Mouse (Mus musculus): ENCODE data around the gene Nmnat3.

- TF ChIP-seq CTCF (IDR thresholded peaks at IDR 0.05; ENCODE audit: control insufficient read depth, insufficient read depth, insufficient replicate concordance, low read depth, low read length) (peak; percentile 37; the same call in 1 of the 2 replicates), POLR2A (IDR thresholded peaks at IDR 0.05; ENCODE audit: control insufficient read depth, low read depth, low read length) (no peak)
Observed at GRCm38 (mm10) chr9:98417919-98418318, 130.7 kb downstream of the Nmnat3 start.

Data from testis, adult 2 months (tissue).